Mouse (Mus musculus): ENCODE results near the gene Mipep. TPM values are rescaled to one million over a fixed set of nuclear protein-coding genes. Genes with fewer than 3 reads are reported as not detected.

The Mipep gene
- polyA plus RNA-seq, 1 experiment = 0.76 TPM

DNA sequence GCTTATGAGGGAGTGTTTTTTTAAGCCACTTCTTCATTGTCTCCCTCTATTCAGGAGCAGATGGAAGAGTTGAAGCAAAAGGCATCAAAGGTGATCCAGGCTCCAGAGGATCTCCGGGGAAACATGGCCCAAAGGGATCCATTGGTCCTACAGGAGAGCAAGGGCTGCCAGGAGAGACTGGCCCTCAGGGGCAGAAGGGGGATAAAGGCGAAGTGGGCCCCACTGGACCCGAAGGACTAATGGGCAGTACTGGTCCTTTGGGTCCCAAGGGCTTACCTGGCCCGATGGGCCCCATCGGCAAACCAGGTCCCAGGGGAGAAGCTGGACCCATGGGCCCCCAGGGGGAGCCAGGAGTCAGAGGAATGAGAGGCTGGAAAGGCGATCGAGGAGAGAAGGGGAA is 5.2 kb upstream of the Mipep start:
- H3K9me3 ChIP-seq (ENCODE audit: control insufficient read depth, low read length) = no peaks in the 10 kb centered on the region; the same call in 1 of the 2 replicates
- H3K27me3 ChIP-seq (ENCODE audit: control insufficient read depth) = peaks cover 15% of the 10 kb centered on the region
- no peaks in the 10 kb centered on the region for H3K36me3 ChIP-seq (ENCODE audit: control insufficient read depth)
- H3K4me3 ChIP-seq (replicated peaks) = no peak overlapping the region
- TF ChIP-seq TAL1 (IDR thresholded peaks at IDR 0.05; ENCODE audit: low read length) (no peak), GATA1 (IDR thresholded peaks at IDR 0.05; ENCODE audit: low read length) (no peak)
- H3K4me1 ChIP-seq (ENCODE audit: control insufficient read depth) = peaks cover 8% of the 10 kb centered on the region

DNA sequence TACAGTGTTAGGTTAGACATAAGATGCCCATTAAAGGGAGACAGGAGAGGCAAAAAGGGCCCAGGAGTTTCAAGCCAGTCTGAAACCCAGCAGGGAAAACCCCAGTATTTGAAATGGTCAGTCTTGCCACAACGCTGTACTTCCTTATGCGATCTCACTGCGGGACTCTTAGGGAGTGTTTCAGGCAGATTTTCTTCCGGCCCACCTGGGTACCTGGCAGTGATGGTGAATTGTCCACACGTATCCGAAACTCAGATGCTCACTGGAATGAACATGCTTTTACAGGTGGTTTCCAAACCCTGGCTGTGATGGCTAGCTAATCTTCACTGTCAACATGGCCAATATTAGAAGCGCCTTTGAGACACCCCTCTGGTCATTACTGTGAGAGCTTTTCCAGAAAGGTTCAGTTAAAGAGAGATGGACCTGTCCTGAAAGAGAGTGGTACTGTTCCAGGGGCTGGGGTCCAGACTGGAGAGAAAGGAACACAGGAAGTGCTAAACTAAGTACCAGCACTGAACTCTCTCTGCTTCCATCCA is 2.2 kb upstream of the Mipep start:
- Histone ChIP-seq H3K27me3 (ENCODE audit: control insufficient read depth) (peaks cover 15% of the 10 kb centered on the region), H3K4me3 (replicated peaks) (no peak overlapping the region), H3K4me1 (ENCODE audit: control insufficient read depth) (peaks cover 16% of the 10 kb centered on the region), H3K36me3 (ENCODE audit: control insufficient read depth) (peaks cover under 1% of the 10 kb centered on the region), H3K9me3 (ENCODE audit: control insufficient read depth, low read length) (no peaks in the 10 kb centered on the region; the same call in 1 of the 2 replicates)
- TF ChIP-seq TAL1 (IDR thresholded peaks at IDR 0.05; ENCODE audit: low read length) (no peak), GATA1 (IDR thresholded peaks at IDR 0.05; ENCODE audit: low read length) (no peak)

DNA sequence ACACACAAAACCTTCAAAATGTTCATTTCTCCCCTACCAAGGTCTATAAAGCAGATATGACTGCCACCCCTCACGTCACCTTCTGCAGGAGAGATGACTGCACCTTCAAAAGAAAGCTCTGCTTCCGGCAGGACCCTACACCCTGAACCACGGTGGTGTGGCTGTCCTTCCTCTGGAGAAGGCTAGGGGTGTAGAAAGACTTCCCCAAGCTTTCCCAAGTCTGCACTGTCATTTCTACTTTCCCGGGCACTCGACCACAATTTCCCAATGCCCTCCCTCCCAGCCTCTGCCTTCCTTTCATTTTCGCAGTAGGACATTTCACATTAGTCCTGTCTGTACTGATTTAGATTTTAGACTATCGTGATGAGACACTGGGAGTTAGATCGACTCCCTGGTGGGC is 1.2 kb upstream of the Mipep start:
- peaks cover 12% of the 10 kb centered on the region for H3K4me1 ChIP-seq (ENCODE audit: control insufficient read depth)
- H3K9me3 ChIP-seq (ENCODE audit: control insufficient read depth, low read length) = no peaks in the 10 kb centered on the region; the same call in 1 of the 2 replicates
- H3K4me3 ChIP-seq (replicated peaks) = no peak overlapping the region

DNA sequence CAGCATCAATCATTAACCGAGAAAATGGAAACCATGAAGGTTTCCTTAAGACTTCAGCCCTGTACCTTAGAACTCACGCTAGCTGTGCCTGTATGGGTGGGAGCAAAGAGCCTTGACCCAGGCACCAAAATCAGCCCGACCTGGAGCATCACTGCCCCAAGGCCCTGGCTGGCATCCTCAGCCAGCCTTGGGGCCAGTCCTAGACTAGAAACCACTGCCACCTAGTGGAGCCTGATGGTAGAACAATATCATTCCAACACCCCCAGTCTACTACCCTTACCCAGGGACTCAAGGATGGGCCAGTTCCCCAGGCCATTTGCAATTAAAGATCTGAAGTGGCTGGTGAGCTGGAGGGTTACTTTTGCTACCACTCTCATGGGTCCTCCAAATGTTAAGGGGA is 5.7 kb downstream of the Mipep start:
- Histone ChIP-seq H3K4me3 (replicated peaks) (no peak overlapping the region), H3K27me3 (ENCODE audit: control insufficient read depth) (no peaks in the 10 kb centered on the region), H3K4me1 (ENCODE audit: control insufficient read depth) (peaks cover 2% of the 10 kb centered on the region), H3K9me3 (ENCODE audit: control insufficient read depth, low read length) (no peaks in the 10 kb centered on the region), H3K36me3 (ENCODE audit: control insufficient read depth) (peaks cover 42% of the 10 kb centered on the region)
- TF ChIP-seq TAL1 (IDR thresholded peaks at IDR 0.05; ENCODE audit: low read length) = no peak

More for the DNA sequence above, 1.2 kb upstream of the Mipep start:
- TF ChIP-seq TAL1 (IDR thresholded peaks at IDR 0.05; ENCODE audit: low read length) (no peak), GATA1 (IDR thresholded peaks at IDR 0.05; ENCODE audit: low read length) (no peak)
- Histone ChIP-seq H3K36me3 (ENCODE audit: control insufficient read depth) (peaks cover 11% of the 10 kb centered on the region), H3K27me3 (ENCODE audit: control insufficient read depth) (peaks cover 15% of the 10 kb centered on the region)

DNA sequence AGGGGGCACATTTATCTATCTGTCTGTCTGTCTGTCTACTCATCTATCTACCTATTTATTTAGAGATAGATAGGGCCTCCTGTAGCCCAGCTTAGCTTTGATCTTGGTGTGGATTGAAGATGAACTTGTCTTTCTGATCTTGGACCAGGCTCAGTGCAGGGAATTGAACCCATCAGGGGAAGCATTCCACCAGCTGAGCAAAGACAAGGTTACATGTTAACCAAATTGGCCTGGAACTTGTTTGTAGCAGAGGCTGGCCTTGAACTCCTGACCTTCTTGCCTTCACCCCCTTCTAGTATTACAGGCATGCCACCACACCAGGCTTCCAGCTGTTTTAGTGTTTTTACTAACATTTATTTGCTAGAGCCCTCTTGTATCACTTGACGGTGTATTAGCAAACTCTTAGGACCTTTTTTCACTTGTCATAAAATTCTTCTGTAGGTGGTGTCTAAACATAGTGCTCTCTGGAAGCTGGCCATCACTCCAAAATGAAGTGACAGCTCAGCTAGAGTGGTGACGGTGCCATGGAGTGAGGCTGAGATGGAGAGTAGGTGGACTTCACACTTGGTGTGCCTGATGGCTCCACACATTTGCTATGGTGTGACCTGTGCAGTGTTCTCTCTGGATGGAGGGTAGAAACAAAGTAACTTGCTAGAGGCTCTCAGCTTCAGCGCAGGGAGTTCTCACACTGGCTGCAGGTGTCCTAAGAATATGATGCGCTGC is 12.4 kb downstream of the Mipep start:
- H3K4me3 ChIP-seq (replicated peaks) = no peak overlapping the region
- H3K9me3 ChIP-seq (ENCODE audit: control insufficient read depth, low read length) = no peaks in the 10 kb centered on the region
- H3K36me3 ChIP-seq (ENCODE audit: control insufficient read depth) = peaks cover 28% of the 10 kb centered on the region
- no peak for TF ChIP-seq GATA1 (IDR thresholded peaks at IDR 0.05; ENCODE audit: low read length)
- no peak for TF ChIP-seq TAL1 (IDR thresholded peaks at IDR 0.05; ENCODE audit: low read length)
- H3K27me3 ChIP-seq (ENCODE audit: control insufficient read depth) = no peaks in the 10 kb centered on the region
- H3K4me1 ChIP-seq (ENCODE audit: control insufficient read depth) = no peaks in the 10 kb centered on the region

DNA sequence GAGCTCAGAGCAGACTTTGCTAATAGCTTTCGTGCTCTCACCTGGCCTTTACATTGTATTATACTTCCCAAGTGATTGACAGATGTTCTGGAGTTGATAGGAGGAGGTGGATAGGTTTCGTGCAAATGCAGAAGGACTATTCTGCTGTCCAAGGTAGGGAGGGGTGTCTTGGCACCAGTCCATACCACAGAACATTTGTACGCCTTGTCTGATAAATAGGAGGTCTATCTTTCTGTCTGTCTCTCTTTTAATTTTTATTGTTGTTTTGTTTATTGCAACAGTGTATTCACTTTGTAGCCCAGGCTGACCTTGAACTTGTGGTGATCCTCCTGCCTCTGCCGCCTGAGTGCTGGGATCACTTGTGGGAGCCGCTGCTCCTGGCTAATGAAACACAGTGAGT is 13.2 kb downstream of the Mipep start:
- peaks cover 31% of the 10 kb centered on the region for H3K36me3 ChIP-seq (ENCODE audit: control insufficient read depth)
- no peaks in the 10 kb centered on the region for H3K4me1 ChIP-seq (ENCODE audit: control insufficient read depth)
- no peaks in the 10 kb centered on the region for H3K9me3 ChIP-seq (ENCODE audit: control insufficient read depth, low read length)
- no peaks in the 10 kb centered on the region for H3K27me3 ChIP-seq (ENCODE audit: control insufficient read depth)
- H3K4me3 ChIP-seq (replicated peaks) = no peak overlapping the region
- TF ChIP-seq TAL1 (IDR thresholded peaks at IDR 0.05; ENCODE audit: low read length) (no peak), GATA1 (IDR thresholded peaks at IDR 0.05; ENCODE audit: low read length) (no peak)

DNA sequence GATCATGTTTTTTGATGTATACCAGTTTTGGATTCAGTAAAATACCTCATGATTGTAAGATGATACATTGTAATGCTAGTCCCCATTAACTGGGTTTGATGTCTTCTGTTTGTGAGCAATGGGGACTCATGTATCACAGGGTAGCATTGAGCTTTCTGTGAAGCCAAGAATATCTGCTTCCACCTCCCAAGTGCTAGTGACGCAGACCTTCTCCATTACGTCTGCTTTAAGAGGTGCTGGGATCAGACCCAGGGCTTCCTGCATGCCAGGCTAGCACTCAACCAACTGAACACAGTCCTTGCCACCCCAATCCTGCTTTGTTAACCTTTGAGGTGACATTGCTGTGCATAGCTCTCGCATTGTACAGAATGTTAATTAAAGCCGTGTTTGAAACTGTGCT is 14.3 kb downstream of the Mipep start:
- Histone ChIP-seq H3K27me3 (ENCODE audit: control insufficient read depth) (no peaks in the 10 kb centered on the region), H3K4me3 (replicated peaks) (no peak overlapping the region), H3K9me3 (ENCODE audit: control insufficient read depth, low read length) (no peaks in the 10 kb centered on the region), H3K4me1 (ENCODE audit: control insufficient read depth) (no peaks in the 10 kb centered on the region), H3K36me3 (ENCODE audit: control insufficient read depth) (peaks cover 36% of the 10 kb centered on the region)
- TF ChIP-seq GATA1 (IDR thresholded peaks at IDR 0.05; ENCODE audit: low read length) (no peak), TAL1 (IDR thresholded peaks at IDR 0.05; ENCODE audit: low read length) (no peak)

DNA sequence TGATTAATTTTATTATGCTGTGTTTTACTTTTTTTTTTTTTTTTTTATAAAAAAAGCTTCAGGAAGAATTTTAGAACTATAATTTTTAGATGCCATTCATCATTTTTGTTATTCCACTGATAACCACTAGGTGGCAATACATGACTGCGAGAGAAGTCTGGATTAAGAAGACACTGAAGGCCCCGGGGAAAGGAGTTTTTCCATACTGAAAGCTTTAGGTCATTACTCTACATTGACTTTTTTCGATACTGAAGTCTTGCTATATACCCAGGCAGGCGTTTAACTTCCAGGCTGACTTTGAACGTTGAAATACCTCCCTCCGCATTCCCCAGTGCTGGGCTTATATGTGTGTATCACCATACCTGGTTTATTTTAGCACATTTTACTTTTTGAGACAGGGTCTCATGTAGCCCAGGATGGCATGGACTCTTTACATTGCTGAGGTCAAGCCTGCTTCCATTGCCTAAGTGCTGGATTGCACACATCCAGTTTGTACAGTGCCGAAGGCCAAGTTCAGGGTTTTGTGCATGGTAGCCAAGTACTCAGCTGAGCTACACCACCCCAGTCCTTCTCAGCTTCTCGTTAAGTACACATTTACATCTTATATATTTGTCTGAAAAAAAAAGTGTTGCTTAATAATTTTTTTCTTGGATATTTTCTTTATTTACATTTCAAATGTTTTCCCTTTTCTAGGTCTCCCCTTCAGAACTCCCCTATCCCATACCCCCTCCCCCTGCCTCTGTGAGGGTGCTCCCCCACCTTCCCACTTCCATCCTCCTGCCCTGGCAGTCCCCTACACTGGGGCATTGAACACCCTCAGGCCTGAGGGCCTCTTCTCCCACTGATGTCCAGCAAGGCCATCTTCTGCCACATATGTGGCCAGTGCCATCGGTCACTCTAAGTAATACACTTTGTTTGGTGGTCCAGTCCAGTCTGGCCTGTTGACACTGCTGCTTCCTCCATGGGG is 15.7 kb downstream of the Mipep start:
- TF ChIP-seq TAL1 (IDR thresholded peaks at IDR 0.05; ENCODE audit: low read length) = no peak
- no peak for TF ChIP-seq GATA1 (IDR thresholded peaks at IDR 0.05; ENCODE audit: low read length)
- no peaks in the 10 kb centered on the region for H3K27me3 ChIP-seq (ENCODE audit: control insufficient read depth)

DNA sequence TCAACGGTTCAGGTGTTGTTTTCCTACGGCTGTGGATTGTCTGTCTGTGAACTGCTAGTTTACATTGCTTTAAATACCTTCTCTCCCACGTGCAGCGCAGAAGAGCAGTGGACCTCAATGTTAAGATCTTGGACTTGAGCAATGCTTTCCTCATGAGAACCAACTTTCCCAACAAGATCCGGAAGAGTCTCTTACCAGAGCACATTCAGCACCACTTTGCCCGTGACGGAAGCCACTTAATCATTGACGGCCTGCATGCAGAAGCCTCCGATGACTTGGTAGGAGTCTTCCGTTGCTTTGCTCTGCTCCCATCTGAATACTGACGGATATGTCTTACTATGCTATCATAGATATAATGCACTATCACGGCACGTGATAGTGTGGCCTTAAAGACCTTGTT is 17.7 kb downstream of the Mipep start:
- Histone ChIP-seq H3K4me1 (ENCODE audit: control insufficient read depth) (no peaks in the 10 kb centered on the region), H3K4me3 (replicated peaks) (no peak overlapping the region), H3K27me3 (ENCODE audit: control insufficient read depth) (no peaks in the 10 kb centered on the region), H3K9me3 (ENCODE audit: control insufficient read depth, low read length) (no peaks in the 10 kb centered on the region), H3K36me3 (ENCODE audit: control insufficient read depth) (peaks cover 42% of the 10 kb centered on the region)
- TF ChIP-seq TAL1 (IDR thresholded peaks at IDR 0.05; ENCODE audit: low read length) (no peak), GATA1 (IDR thresholded peaks at IDR 0.05; ENCODE audit: low read length) (no peak)

More for the DNA sequence above, 15.7 kb downstream of the Mipep start:
- Histone ChIP-seq H3K4me1 (ENCODE audit: control insufficient read depth) (no peaks in the 10 kb centered on the region), H3K36me3 (ENCODE audit: control insufficient read depth) (peaks cover 44% of the 10 kb centered on the region), H3K4me3 (replicated peaks) (no peak overlapping the region), H3K9me3 (ENCODE audit: control insufficient read depth, low read length) (no peaks in the 10 kb centered on the region)
